Mouse (Mus musculus): ENCODE measurements around the gene Hikeshi.

Gene Hikeshi

GRCm38 (mm10) chr7:89940571-89941463, at the start of gene Hikeshi:
Gene Hikeshi, minus strand, starts transcription at chr7:89941204.
- peak; percentile 96 to 98 for DNase-seq (ENCODE audit: low spot score in 2 of 2)

- no peak for DNase-seq (ENCODE audit: low spot score in 2 of 2)
Measured at GRCm38 (mm10) chr7:89984421-89984820, 43.4 kb upstream of the Hikeshi start.

GRCm38 (mm10) chr7:89983441-89983840, 42.4 kb upstream of the Hikeshi start:
- no peak for DNase-seq (ENCODE audit: low spot score in 2 of 2)

- DNase-seq (ENCODE audit: low spot score in 2 of 2): no peak
Measured at GRCm38 (mm10) chr7:89981557-89981956, 40.6 kb upstream of the Hikeshi start.

GRCm38 (mm10) chr7:89980485-89981422, 39.8 kb upstream of the Hikeshi start, which contains the start of gene Eed:
Gene Eed, minus strand, starts transcription at chr7:89980983.
- DNase-seq (ENCODE audit: low spot score in 2 of 2): peak; percentile 96 to 97

- DNase-seq (ENCODE audit: low spot score in 2 of 2): no peak
Measured at GRCm38 (mm10) chr7:89980133-89980484, 39.1 kb upstream of the Hikeshi start.

GRCm38 (mm10) chr7:89979432-89980130, 38.6 kb upstream of the Hikeshi start:
- DNase-seq (ENCODE audit: low spot score in 2 of 2): peak in 1 of 2 experiments; percentile 25

- DNase-seq (ENCODE audit: low spot score in 2 of 2): no peak
Measured at GRCm38 (mm10) chr7:89976796-89977195, 35.8 kb upstream of the Hikeshi start.

GRCm38 (mm10) chr7:89975571-89975970, 34.6 kb upstream of the Hikeshi start:
- no peak for DNase-seq (ENCODE audit: low spot score in 2 of 2)

- no peak for DNase-seq (ENCODE audit: low spot score in 2 of 2)
Measured at GRCm38 (mm10) chr7:89967235-89967634, 26.2 kb upstream of the Hikeshi start.

GRCm38 (mm10) chr7:89966771-89967170, 25.8 kb upstream of the Hikeshi start:
- DNase-seq (ENCODE audit: low spot score in 2 of 2): no peak

GRCm38 (mm10) chr7:89963135-89963534, 22.1 kb upstream of the Hikeshi start:
- no peak for DNase-seq (ENCODE audit: low spot score in 2 of 2)

GRCm38 (mm10) chr7:89957300-89957699, 16.3 kb upstream of the Hikeshi start:
- no peak for DNase-seq (ENCODE audit: low spot score in 2 of 2)

- DNase-seq (ENCODE audit: low spot score in 2 of 2): no peak
Measured at GRCm38 (mm10) chr7:89954261-89954660, 13.3 kb upstream of the Hikeshi start.

GRCm38 (mm10) chr7:89949403-89949802, 8.4 kb upstream of the Hikeshi start:
- no peak for DNase-seq (ENCODE audit: low spot score in 2 of 2)

GRCm38 (mm10) chr7:89948026-89948425, 7.0 kb upstream of the Hikeshi start:
- DNase-seq (ENCODE audit: low spot score in 2 of 2): no peak

GRCm38 (mm10) chr7:89939497-89940353, 1.3 kb downstream of the Hikeshi start:
- no peak for DNase-seq (ENCODE audit: low spot score in 2 of 2)

- peak; percentile 79 to 88 for DNase-seq (ENCODE audit: low spot score in 2 of 2)
Measured at GRCm38 (mm10) chr7:89923441-89924180, 17.4 kb downstream of the Hikeshi start.

- no peak for DNase-seq (ENCODE audit: low spot score in 2 of 2)
Measured at GRCm38 (mm10) chr7:89917776-89918175, 23.2 kb downstream of the Hikeshi start.

- no peak for DNase-seq (ENCODE audit: low spot score in 2 of 2)
Measured at GRCm38 (mm10) chr7:89916711-89917110, 24.3 kb downstream of the Hikeshi start.
